In the genomic region with DNA sequence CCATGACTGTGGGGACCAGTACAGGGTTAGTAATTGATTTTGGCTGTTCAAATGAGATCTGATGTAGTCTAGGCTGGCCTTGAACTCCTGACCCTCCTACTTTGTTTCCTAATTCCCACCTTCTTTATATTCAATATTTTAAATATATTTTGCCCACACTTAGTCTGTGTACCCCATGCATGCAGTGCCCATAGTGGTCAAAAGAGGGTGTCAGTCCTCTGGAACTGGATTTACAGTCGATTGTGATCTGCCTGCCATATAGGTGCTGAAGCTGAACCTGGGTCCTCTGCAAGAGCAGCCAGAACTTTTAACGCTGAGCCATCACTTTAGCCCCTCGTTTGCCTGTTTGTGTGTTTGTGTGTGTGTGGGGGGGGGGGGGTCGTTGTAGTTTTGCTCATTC, we compare ENCODE assay signal across 9 mouse cellular contexts. TPM values are rescaled to one million over a fixed set of nuclear protein-coding genes. Genes with fewer than 3 reads are reported as not detected.
A peak's percentile ranks its signal among the peaks of the same experiment; 100 is the strongest.
DNase-seq lines count a peak whose midpoint lies in the region; ATAC-seq and TF ChIP-seq lines count a peak whose summit lies in the region.
"Had no signal": no experiment of that assay in that cellular context is flagged by ENCODE, and none has a peak within 500 bp of the region (broad histone marks: within the 10 kb centered on the region; RNA-seq: fewer than 3 reads in every experiment).

No protein-coding gene starts in this region.

- TF ChIP-seq CTCF in testis, adult 2 months (IDR thresholded peaks at IDR 0.05; ENCODE audit: control insufficient read depth, insufficient read depth, insufficient replicate concordance, low read depth, low read length): no peak

- H3K27me3 ChIP-seq in testis, adult 2 months (ENCODE audit: control insufficient read depth, insufficient read depth, low read length): no peaks in the 10 kb centered on the region
- no peaks in the 10 kb centered on the region for H3K27me3 ChIP-seq in limb, embryonic 12.5 days

- H3K36me3 ChIP-seq in testis, adult 2 months (ENCODE audit: control insufficient read depth, insufficient read depth, low read length): no peaks in the 10 kb centered on the region
- H3K36me3 ChIP-seq in limb, embryonic 12.5 days: peaks cover 42% of the 10 kb centered on the region

- TF ChIP-seq POLR2A in testis, adult 2 months (IDR thresholded peaks at IDR 0.05; ENCODE audit: control insufficient read depth, low read depth, low read length): no peak

- peak overlapping the region; percentile 86 for H3K27ac ChIP-seq in testis, adult 2 months (ENCODE audit: control insufficient read depth, insufficient read depth, low read depth, low read length)
- peak overlapping the region; percentile 89 for H3K27ac ChIP-seq in limb, embryonic 12.5 days

- peak overlapping the region; percentile 63 for H3K4me2 ChIP-seq in limb, embryonic 12.5 days

- H3K4me1 ChIP-seq in testis, adult 2 months (ENCODE audit: control insufficient read depth, insufficient read depth, low read length): peaks cover 10% of the 10 kb centered on the region; the same call in 1 of the 2 replicates
- H3K4me1 ChIP-seq in limb, embryonic 12.5 days (replicated peaks): peaks cover 12% of the 10 kb centered on the region

- H3K9ac ChIP-seq in limb, embryonic 12.5 days (replicated peaks): no peak overlapping the region

- DNase-seq in cerebellum, adult 11-12 months: peak; percentile 45
- no peak for DNase-seq in cerebellum, adult 11 months
- DNase-seq in testis, postnatal 14 days (ENCODE audit: low spot score): no peak
- peak; percentile 31 for DNase-seq in retina, embryonic 14.5 days (ENCODE audit: low spot score)
- no peak for DNase-seq in layer of hippocampus, postnatal 10 days (ENCODE audit: low spot score in 2 of 2)
- DNase-seq in c-Kit-positive CD71-positive TER-119-positive erythroid progenitor cells, embryonic 14.5 days (ENCODE audit: low spot score): no peak

- H3K4me3 ChIP-seq in testis, adult 2 months (ENCODE audit: control insufficient read depth, low read depth, low read length): peak overlapping the region; percentile 85
- H3K4me3 ChIP-seq in limb, embryonic 12.5 days (replicated peaks): peak overlapping the region; percentile 42

- no peak for ATAC-seq in limb, embryonic 12.5 days (ENCODE audit: insufficient number of reproducible peaks, insufficient read depth, low FRiP score, low TSS enrichment, low read depth)

- 24% methylated on average over 4 of the region's 4 CpGs for WGBS in limb, embryonic 12.5 days

- no peaks in the 10 kb centered on the region for H3K9me3 ChIP-seq in limb, embryonic 12.5 days

RNA-seq across cellular contexts. Expression of a gene that starts 11.0 kb away (rescaled TPM):
- polyA plus RNA-seq in testis, adult 2 months (2012; rRNA removed): 49.3 and 59.7 TPM in 2 replicates
- 19.3 and 19.6 TPM in 2 replicates for polyA plus RNA-seq in limb, embryonic 12.5 days (2016; fragmentation: Nextera tagmentation; extraction: Ambion mirVana)
- 10 to 100 TPM; 11.5 to 13.9 TPM for total RNA-seq in layer of hippocampus, postnatal 10 days (2021)

RNA-seq across cellular contexts. Expression of a gene that starts 12.5 kb away (rescaled TPM):
- polyA plus RNA-seq in testis, adult 2 months (2012; rRNA removed): 13.2 and 16.4 TPM in 2 replicates
- polyA plus RNA-seq in limb, embryonic 12.5 days (2016; fragmentation: Nextera tagmentation; extraction: Ambion mirVana): 3.3 and 3.5 TPM in 2 replicates
- 1 to 10 TPM; 1.1 to 1.7 TPM for total RNA-seq in layer of hippocampus, postnatal 10 days (2021)
- polyA plus RNA-seq: C2C12 had no signal

RNA-seq across cellular contexts. Expression of a gene that starts 18.4 kb away (rescaled TPM):
- polyA plus RNA-seq in testis, adult 2 months (2012; rRNA removed): 12.7 and 13.5 TPM in 2 replicates
- polyA plus RNA-seq in limb, embryonic 12.5 days (2016; fragmentation: Nextera tagmentation; extraction: Ambion mirVana): 15.9 and 17.2 TPM in 2 replicates
- 10 to 100 TPM; 20.9 to 22.8 TPM for total RNA-seq in layer of hippocampus, postnatal 10 days (2021)

RNA-seq across cellular contexts. Expression of a gene that starts 18.9 kb away (rescaled TPM):
- 135 and 140 TPM in 2 replicates for polyA plus RNA-seq in testis, adult 2 months (2012; rRNA removed)
- 161 and 170 TPM in 2 replicates for polyA plus RNA-seq in limb, embryonic 12.5 days (2016; fragmentation: Nextera tagmentation; extraction: Ambion mirVana)
- total RNA-seq in layer of hippocampus, postnatal 10 days (2021): 100 to 1,000 TPM in 1 of 2 experiments, 10 to 100 TPM in 1; 94.1 to 100 TPM

RNA-seq across cellular contexts. Expression of a gene that starts 35.3 kb away (rescaled TPM):
- polyA plus RNA-seq in testis, adult 2 months (2012; rRNA removed): 20.9 and 24.3 TPM in 2 replicates
- polyA plus RNA-seq in limb, embryonic 12.5 days (2016; fragmentation: Nextera tagmentation; extraction: Ambion mirVana): 0.18 and 0.36 TPM in 2 replicates
- total RNA-seq in layer of hippocampus, postnatal 10 days (2021): 1 to 10 TPM; 3.0 to 4.1 TPM

Comparison
In these comparisons a context has a peak if more than half of its experiments do, and no peak if none do; other contexts are left out.
1. DNase-seq: peak in cerebellum, adult 11-12 months (single experiment) and retina, embryonic 14.5 days (single experiment); none in cerebellum, adult 11 months (single experiment), testis, postnatal 14 days (single experiment), layer of hippocampus, postnatal 10 days (0 of 2) and c-Kit-positive CD71-positive TER-119-positive erythroid progenitor cells, embryonic 14.5 days (single experiment).